Mouse (Mus musculus) lung, postnatal 0 days (tissue): ENCODE measurements around the gene Prkce. TPM values are rescaled to one million over a fixed set of nuclear protein-coding genes. Genes with fewer than 3 reads are reported as not detected.

Experiments used
- ATAC-seq: fragments of 200-750 bp; cut with Nextera tagmentation; 2 replicates; pipeline ENCODE4 v1.8.0; 2017; ENCODE audit warnings: moderate library complexity
- DNase-seq: peaks from one replicate; pipeline ENCODE4 v3.0.0-alpha.2; 2016; ENCODE audit warnings: low spot score
- H3K27ac ChIP-seq: fragments of 300-500 bp; sonication (generic); 2 replicates; pipeline ENCODE4 v1.5.1; 2014; ENCODE audit warnings: antibody characterized with exemption, mild to moderate bottlenecking, low read length, mixed read lengths
- H3K27me3 ChIP-seq: fragments of 300-500 bp; sonication (generic); replicated peaks from 2 replicates; pipeline ENCODE4 v1.6.1; 2014; ENCODE audit warnings: low read length, mixed read lengths; ENCODE audit not compliant: insufficient read depth
- H3K36me3 ChIP-seq: fragments of 300-500 bp; sonication (generic); 2 replicates; pipeline ENCODE4 v1.6.1; 2014; ENCODE audit warnings: low read length, mixed read lengths; ENCODE audit not compliant: insufficient read depth
- H3K4me1 ChIP-seq: fragments of 300-500 bp; sonication (generic); 2 replicates; pipeline ENCODE4 v1.6.1; 2014; ENCODE audit warnings: antibody characterized with exemption, low read depth, low read length, mixed read lengths; ENCODE audit not compliant: insufficient read depth
- H3K4me2 ChIP-seq: fragments of 300-500 bp; sonication (generic); replicated peaks from 2 replicates; pipeline ENCODE4 v1.6.1; 2014; ENCODE audit warnings: low read depth, mild to moderate bottlenecking, low read length, moderate library complexity, mixed read lengths
- H3K4me3 ChIP-seq: fragments of 300-500 bp; sonication (generic); 2 replicates; pipeline ENCODE4 v1.5.1; 2014; ENCODE audit warnings: low read depth, low read length
- H3K9ac ChIP-seq: fragments of 300-500 bp; sonication (generic); replicated peaks from 2 replicates; pipeline ENCODE4 v1.6.1; 2014; ENCODE audit warnings: low read depth, mild to moderate bottlenecking
- H3K9me3 ChIP-seq: fragments of 300-500 bp; sonication (generic); 2 replicates; pipeline ENCODE4 v1.6.1; 2016; ENCODE audit warnings: low read length, mixed read lengths
- CTCF ChIP-seq: IDR thresholded peaks from 2 replicates; pipeline ENCODE4 v1.5.1; 2016; ENCODE audit warnings: antibody characterized with exemption, mild to moderate bottlenecking
- EP300 ChIP-seq: IDR thresholded peaks from 2 replicates; pipeline ENCODE4 v1.6.1; 2016; ENCODE audit warnings: antibody characterized with exemption, mild to moderate bottlenecking, control low read depth
- WGBS: fragments of 180-500 bp; shearing (Covaris S2); extraction: QIAGEN DNeasy Blood & Tissue Kit; methylation state at CpG from one replicate; pipeline ENCODE4 v1.1.7; 2014; 5-methylcytosine and 5-hydroxymethylcytosine counted together
- polyA plus RNA-seq: library from polyadenylated mRNA; unstranded; fragments of >200 nt; fragmentation: Nextera tagmentation; extraction: Ambion mirVana; gene quantifications from 2 replicates; pipeline ENCODE4 v1.2.1, GENCODE M21; 2015

Gene Prkce
- polyA plus RNA-seq, 1 experiment from 2014 or later: 10.6 TPM

DNA sequence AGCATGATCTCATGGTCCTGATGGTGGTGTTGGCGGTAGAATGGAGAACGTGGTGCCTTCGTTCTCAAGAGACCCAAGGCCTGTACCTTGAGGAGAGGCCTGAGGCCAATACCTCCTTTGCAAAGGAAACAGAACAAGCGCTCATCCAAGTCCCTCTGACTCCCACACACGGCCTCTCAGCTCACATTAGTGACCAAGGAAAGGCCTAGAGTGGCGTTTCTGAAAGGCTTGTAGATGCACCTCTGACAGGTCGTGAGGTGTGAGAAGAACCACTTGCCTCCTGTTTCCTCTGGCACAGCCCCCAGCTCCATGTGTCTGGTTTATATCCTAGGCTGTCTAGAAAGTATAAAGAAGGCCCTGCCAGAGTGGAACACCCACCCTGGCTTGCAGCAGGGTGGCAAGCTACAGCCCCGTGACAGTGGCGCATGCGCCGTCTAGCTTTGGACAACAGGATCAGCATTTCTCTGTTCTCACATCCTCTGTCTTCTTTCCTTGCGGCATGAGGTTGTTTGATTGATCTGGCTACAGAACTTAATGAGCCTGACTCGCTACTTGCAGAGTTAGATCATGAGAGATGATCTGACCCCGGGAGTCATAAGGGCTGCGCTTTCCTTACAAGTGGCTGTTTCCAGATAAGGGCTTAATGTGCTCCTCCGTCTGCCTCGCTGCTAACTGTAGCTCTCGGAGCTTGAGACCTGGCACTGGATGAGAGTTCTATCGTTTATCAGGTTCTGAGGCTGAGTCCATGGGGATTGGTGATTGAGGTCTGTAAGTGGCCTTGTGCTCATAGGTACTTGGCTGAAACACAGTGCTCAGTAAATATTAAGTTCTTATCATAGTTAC lies 136.0 kb downstream of the Prkce start:
- H3K27me3 ChIP-seq: no peaks in the 10 kb centered on the region
- DNase-seq: no peak
- H3K27ac ChIP-seq: 0 out of 2 replicates have a peak overlapping the region, but pooled peaks have one; percentile 9
- no peak overlapping the region for H3K4me2 ChIP-seq
- H3K9ac ChIP-seq: no peak overlapping the region
- H3K36me3 ChIP-seq: no peaks in the 10 kb centered on the region
- 49% methylated on average over 19 of the region's 19 CpGs for WGBS
- H3K4me3 ChIP-seq: no peak overlapping the region
- peaks cover 7% of the 10 kb centered on the region for H3K4me1 ChIP-seq
- H3K9me3 ChIP-seq: no peaks in the 10 kb centered on the region
- ATAC-seq: no peak
- TF ChIP-seq EP300: no peak
- TF ChIP-seq CTCF: no peak

DNA sequence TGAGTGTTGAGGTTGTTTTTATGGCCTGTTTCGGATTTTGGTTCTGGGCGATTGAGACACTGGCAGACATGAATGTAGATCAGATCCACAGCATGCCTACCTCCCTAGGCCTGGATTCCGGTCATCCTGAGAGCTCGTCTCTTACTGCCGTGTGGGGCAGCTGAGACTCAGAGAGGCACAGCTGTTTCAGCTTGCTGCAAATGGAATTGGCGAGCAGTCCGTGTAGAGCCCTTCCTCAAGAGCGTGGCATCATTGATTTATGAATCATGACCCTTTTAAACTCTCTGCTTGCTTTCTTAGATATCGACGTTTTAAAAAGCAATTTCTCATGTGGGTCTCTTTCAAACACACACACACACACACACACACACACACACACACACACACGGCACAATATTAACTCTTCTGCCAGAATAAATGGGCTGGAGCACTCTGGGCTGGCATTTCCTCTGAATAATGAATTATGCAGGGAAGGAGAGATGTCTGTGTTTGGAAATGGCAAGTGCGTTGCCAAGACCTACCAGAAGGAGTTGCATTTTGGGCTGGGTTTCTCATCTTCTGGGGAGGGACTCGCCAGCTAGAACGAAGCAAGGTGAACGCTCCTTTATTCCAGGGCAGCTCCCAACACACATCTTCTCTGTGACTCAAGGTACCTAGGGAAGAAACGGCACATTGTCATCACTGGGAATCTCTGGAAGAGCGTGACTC lies 137.5 kb downstream of the Prkce start:
- H3K27me3 ChIP-seq: no peaks in the 10 kb centered on the region
- H3K9me3 ChIP-seq: no peaks in the 10 kb centered on the region
- no peak overlapping the region for H3K27ac ChIP-seq
- H3K36me3 ChIP-seq: no peaks in the 10 kb centered on the region
- no peak overlapping the region for H3K9ac ChIP-seq
- TF ChIP-seq EP300 (no peak), CTCF (peak; percentile 32)
- H3K4me3 ChIP-seq: no peak overlapping the region
- H3K4me2 ChIP-seq: no peak overlapping the region
- 53% methylated on average over 17 of the region's 17 CpGs for WGBS
- ATAC-seq: no peak
- no peak for DNase-seq
- H3K4me1 ChIP-seq: peaks cover 7% of the 10 kb centered on the region

DNA sequence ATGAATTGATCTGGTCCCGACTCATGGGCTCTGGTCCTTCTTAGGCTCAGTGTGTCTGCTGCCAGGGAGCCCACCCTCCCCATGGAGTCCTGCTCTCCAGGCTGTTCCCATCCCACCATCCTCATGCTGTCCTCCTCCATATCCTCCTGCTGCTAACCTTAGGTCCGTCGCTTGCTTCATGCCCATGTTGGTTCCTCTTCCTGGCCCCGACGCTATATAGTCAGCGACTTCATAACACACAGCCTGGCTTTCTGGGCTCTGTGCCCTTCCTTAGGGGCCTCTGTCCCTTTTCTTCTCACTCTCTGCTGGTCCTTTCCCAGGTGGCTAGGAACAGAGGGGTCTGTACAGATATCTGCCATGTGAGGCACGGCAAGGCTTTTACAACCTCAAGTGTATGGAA lies 138.6 kb downstream of the Prkce start:
- Histone ChIP-seq H3K36me3 (no peaks in the 10 kb centered on the region), H3K4me1 (peaks cover 7% of the 10 kb centered on the region; the same call in 1 of the 2 replicates), H3K27me3 (no peaks in the 10 kb centered on the region), H3K4me3 (no peak overlapping the region), H3K27ac (no peak overlapping the region), H3K9me3 (no peaks in the 10 kb centered on the region), H3K9ac (no peak overlapping the region), H3K4me2 (no peak overlapping the region)
- DNase-seq (no peak), ATAC-seq (no peak)
- TF ChIP-seq EP300: no peak
- TF ChIP-seq CTCF: no peak
- 76% methylated on average over 7 of the region's 7 CpGs for WGBS

DNA sequence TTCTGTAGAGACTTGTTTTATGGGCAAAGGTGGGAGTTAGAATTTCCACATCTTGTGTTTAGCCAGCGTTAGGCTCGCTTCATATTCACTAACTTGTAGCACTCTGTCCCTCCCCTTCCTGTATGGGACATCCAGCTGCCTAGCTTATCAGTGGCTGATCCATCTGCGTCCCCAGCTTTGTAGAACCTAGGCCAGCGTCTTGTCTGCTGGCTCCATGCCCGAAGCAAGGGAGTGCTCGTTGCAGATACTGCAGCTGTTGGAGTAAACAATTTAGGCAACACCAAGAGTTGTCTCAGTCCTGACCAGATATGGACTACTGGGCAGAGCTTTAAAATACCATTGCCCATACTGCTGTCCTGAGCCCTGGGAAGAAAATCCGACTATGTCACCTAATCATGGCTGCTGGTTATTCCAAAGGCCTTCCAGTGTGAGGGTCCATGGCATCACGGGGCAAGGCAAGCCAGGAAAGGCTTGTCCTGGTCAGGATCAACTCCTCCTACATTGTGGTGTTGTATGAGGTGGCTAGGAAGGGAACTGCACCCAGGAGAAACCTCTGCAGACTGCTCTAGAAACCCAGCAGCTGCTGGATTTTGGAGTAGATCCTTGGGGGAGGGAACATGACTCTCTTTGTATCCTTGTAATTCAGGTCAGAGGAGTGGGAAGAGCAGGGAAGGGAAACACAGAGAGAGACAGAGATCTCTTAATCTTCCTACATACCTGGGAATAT lies 146.0 kb downstream of the Prkce start:
- peak; percentile 94 for ATAC-seq
- peak; percentile 92 for DNase-seq
- H3K9ac ChIP-seq: no peak overlapping the region
- H3K4me2 ChIP-seq: no peak overlapping the region
- no peaks in the 10 kb centered on the region for H3K4me1 ChIP-seq
- no peaks in the 10 kb centered on the region for H3K27me3 ChIP-seq
- WGBS: 33% methylated on average over 8 of the region's 8 CpGs
- H3K36me3 ChIP-seq: no peaks in the 10 kb centered on the region
- peak; percentile 47 for TF ChIP-seq CTCF
- peak; percentile 54 for TF ChIP-seq EP300
- H3K4me3 ChIP-seq: no peak overlapping the region
- H3K27ac ChIP-seq: peak overlapping the region; percentile 71
- H3K9me3 ChIP-seq: no peaks in the 10 kb centered on the region

DNA sequence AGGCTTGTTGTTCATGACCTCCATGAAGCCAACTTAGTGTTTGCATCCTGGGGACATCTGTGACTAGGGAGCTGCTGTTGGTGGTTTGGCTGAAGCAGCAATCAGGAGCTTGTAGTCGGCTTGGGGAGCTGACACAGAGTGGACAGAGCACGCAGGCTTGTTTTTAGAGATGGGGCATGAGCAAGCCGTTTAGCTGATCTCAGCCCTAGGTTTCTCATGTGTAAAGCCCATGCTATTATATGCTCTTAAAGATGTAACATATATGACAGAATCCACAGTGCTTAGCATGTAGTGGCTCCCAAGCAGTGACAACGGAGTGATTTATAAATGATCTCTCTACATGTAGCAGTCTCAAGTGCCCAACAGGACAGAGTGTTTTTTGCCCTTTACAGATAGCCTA lies 148.3 kb downstream of the Prkce start:
- ATAC-seq: no peak
- WGBS: 88% methylated on average over 4 of the region's 4 CpGs

DNA sequence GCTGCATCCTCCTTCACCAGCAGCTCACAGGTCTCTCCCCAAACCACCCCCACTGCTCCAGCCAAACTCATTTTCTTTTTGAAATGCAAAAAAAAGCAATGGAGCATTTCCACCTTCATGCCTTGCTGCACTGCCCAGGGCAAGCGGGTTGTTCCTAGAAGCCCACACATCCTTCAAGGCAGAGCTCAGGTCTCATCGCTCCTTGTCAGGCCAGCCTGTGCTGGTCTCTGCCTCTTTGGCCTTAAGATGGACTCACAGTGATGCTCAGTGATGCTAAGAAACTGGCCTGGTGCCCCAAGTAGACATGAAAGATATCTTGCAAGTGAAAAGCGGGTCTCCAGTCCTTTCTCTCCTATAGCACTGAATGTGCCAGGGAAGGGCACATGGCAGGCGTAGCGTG lies 149.2 kb downstream of the Prkce start:
- H3K4me1 ChIP-seq: no peaks in the 10 kb centered on the region
- H3K27ac ChIP-seq: no peak overlapping the region
- no peaks in the 10 kb centered on the region for H3K36me3 ChIP-seq
- DNase-seq (no peak), ATAC-seq (no peak)
- no peak overlapping the region for H3K4me3 ChIP-seq
- H3K9me3 ChIP-seq: no peaks in the 10 kb centered on the region
- WGBS: 90% methylated on average over 5 of the region's 5 CpGs
- H3K4me2 ChIP-seq: no peak overlapping the region
- no peak overlapping the region for H3K9ac ChIP-seq
- TF ChIP-seq EP300 (no peak), CTCF (no peak)
- H3K27me3 ChIP-seq: no peaks in the 10 kb centered on the region

More for the DNA sequence above, 148.3 kb downstream of the Prkce start:
- no peaks in the 10 kb centered on the region for H3K9me3 ChIP-seq
- H3K36me3 ChIP-seq: no peaks in the 10 kb centered on the region
- H3K4me3 ChIP-seq: no peak overlapping the region
- H3K4me1 ChIP-seq: no peaks in the 10 kb centered on the region
- DNase-seq: no peak
- H3K27ac ChIP-seq: no peak overlapping the region
- H3K9ac ChIP-seq: no peak overlapping the region
- no peaks in the 10 kb centered on the region for H3K27me3 ChIP-seq
- TF ChIP-seq EP300 (no peak), CTCF (no peak)
- H3K4me2 ChIP-seq: no peak overlapping the region
